Mouse (Mus musculus) right cerebral cortex, postnatal 10 days (tissue): ENCODE results near the gene Pawr.

ENCODE experiments used
- DNase-seq, 2 experiments: peaks; one replicate each; pipeline ENCODE4 v3.0.0; 2021; ENCODE audit warnings: low spot score in 2 of 2

Gene Pawr

DNA sequence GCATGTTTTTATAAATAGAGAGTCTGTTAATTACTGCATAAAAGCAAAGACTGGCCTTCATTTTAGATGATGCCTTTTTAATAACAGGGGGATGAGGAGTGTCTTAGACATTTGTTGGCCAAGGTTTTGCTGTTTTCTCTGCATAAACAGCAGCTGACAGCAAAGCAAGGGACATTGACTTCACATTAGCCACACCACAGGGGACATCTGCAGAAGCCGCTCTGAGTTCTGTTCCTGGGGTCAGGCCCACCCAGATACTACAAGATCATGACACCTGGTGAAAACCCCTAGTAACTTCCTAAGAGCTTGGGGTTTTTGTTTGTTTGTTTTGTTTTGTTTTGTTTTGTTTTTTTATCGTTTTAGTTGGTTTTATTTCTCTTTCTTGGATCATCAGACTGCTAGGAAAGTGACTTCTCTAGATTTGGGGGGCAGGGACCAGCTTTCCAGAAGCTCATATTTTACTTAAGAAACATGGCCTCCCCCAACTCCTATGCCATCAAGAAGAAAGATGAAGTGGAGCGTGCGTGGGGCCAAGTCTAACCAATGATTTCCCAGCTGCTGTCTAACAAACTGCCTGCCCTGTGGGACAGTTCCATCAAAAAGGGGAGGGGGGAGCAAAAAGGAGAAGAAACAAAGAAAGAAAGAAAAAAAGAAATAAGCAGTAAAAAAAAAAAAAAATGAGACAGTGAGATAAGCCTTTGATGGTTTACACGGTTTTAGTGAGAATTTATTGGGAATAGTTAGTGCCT is 57.4 kb downstream of the Pawr start:
- no peak for DNase-seq

DNA sequence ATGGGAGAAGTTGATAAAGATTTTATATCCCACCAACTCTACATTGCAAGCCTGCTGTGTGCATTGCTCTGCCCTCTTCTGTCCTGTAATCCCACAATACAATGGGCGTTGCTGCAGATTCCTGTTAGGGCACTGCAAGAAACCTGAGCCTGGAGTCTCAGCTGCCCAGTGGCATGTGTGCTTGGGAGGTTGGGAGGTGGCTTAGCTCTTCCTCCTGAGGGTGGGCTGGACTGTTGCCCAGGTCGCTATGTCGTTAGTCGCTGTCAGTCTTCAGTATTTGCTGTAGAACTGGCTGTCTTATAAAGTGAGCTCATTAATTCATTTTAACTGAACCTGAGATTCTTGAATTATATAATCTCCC is 58.0 kb downstream of the Pawr start:
- DNase-seq = no peak

DNA sequence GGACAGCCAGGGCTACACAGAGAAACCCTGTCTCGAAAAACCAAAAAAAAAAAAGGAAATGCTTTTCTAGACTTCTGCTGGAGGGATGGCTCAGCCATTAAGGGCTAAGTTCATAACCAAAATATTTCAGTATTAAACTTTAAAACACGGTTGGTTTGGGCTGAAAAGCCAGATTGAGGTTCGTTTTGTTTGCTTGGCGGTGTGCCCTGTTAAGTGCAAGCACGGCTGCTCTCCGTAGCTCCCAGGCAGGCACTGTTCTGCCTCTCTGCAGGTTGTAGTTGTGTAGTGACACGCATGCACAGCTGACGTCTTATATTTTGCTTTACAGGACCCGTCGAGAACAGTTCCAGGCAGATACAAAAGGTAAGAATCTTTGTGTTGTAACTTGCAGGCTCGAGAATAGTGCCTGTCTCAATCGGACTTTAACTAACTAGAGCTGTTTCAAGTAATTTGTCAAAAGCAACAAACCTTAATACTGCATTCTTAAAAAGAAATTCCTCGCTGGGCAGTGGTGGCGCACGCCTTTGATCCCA is 59.5 kb downstream of the Pawr start:
- no peak for DNase-seq

DNA sequence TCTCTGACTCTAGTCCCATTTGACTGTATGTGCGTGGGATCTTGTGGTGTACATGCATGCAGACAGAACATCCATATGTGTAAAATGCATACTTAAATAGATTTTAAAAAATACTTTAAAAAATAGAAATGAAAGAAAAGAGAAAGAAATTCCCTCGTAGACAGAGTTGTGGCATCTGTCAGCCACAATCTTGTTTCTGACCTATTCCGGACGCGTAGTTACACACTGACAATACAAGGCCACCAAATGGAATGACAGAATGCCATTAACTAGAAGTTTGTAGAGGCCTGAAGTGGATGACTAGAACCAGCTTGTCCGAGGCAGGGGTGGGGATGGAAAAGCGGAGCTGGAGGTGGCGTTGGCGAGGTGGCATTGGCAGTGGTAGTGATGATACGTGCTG is 60.2 kb downstream of the Pawr start:
- DNase-seq = no peak

DNA sequence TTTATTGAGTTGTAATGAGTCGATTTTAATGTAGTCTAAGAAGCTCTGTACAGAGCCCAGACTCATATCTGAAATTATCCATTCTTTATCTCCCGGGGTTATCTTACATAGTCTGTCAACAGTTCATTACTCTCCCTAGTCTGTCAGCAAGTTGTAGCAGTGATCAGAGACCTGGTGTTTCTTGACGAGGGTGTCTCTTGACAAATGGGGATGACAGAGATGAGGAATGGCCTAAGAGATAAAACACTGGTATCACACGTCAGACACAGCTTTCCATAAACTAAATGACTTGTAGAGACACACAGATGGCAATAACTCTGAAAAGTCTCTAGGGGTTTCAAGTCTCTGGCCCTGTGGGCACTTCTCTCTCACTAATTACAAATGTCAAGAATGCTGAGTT is 62.4 kb downstream of the Pawr start:
- no peak for DNase-seq

DNA sequence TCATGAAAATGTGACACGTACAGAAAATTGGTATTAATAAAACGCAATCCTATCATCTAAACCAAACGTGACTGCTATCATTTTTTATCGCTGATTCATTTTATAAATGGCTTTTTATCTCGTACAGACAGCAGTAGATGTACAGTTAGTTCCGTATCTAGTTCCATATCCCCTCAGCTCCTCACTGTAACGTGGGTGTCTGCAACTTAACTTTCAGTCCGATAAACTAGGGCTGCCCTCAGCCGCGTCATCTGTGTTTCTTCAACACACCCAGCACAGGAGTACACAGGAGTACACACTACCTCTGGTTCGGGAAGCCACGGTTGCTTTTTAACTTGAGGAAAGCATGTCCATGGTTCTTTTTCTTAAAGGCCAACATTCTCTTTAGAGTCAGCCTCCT is 63.3 kb downstream of the Pawr start:
- no peak for DNase-seq

DNA sequence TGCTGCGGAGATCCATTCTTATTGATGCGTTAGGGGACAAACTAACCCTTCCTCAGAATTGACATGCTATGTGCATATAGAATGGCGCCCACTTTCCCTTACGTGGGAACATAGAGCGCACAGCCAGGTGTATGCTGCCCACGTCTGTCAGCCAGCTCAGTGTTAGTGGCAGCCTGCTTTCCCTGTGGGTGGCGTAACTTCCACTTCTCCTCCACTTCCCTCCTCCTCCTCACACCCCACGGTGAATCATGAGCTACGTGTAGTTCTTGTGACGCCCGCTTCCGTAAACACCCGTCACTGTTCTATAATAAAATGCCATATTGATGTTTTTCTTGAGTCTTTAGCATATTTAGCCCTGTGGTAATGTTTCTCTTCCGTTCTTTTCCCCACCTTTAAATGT is 63.7 kb downstream of the Pawr start:
- no peak for DNase-seq

DNA sequence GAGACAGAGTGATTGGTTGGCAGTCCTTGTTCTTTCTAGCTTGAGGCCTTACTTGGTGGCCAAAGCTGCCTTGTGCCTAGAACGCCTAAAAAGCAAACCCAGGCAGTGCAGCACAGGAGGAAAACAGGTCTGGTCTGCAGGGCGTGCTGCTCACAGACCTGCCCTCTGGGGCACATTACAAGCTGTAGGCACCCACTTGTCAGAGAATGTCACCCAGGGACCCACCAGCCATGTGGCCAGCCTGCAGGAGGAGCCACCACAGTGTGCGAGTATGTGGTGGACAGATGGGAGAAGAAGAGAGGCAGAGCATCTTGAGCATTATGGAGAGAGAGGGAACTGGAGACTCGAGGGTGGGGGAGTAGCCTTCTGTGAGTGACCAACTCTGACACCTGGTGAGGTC is 70.8 kb downstream of the Pawr start:
- no peak for DNase-seq

DNA sequence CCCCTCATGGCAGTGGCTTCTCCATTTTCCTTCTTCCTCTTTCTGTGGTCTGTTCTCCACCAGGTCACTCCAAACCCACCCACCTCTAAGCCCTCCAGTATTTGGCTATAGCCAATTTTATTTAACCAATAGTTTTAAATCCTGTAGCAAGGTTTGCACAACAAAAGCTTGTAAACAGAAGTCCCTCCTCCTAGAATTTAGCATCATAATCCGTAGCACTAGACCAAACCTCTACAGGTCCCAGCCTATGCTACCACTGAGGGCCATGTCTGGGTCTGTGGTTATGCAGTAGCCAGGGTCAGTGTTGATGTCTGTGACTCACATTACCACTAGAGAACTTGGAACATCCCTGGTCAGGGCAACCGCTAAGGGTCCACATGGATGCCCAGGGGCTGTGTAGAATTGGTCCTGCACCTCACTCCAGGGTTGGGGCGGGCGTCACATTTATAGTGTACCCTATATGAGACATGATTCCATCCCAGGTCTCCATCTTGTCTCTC is 71.5 kb downstream of the Pawr start:
- DNase-seq = no peak

DNA sequence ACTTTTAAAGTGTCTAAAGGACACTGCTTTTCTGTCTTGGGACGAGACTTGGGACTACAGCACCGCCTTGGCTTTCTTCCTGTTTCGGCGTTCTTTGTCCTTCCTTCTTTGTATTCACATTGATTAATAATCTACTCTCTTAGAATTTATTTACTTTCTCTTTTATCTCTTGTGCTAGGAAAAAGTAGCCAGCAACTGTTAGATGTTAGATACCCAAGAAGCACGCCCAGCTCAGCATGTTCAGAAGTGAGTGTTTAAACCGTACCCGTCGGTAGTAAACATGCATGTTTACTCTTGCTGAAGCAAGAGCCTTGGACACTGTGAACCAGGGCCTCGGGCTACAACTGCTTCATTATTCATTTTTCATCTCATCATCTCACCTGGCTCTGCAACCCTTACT is 72.2 kb downstream of the Pawr start:
- DNase-seq = no peak

DNA sequence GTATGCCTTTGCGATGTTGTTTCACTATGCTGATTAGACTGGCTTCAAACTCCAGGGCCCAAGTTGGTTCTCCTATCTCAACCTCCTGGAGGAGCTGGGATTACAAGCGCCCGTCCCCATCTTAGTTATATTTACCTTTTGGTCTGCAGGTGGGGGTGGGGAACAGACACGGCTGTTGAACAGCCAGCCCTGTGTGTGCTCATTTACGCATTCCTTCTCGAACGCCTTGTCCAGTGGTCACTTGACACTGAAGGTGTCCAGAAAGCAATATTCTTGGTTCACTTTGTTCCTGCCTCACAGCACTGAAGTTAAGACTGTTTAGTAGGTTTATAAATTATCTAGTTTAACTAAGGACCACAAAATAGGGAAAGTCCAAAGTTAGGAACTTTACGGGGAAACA is 73.2 kb downstream of the Pawr start:
- DNase-seq = no peak

DNA sequence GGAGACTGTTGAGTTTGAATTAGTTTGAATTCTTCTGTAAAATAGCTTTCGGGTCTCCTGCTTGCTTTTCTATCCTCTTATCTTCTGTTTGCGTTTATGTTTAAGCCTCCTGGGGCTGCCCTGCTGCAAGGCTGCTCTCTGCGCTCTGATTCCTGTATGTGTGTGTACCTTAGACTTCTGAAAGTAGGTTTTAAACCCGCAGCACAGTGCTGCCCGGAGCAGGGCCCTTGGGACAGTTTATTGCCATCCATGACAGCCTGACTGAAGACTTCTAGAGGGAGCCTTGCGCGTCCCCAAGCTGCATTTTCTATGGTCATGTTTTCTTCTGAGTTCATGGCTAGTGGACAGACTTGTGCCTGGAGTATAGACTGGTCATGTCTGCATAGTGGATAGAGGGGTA is 74.0 kb downstream of the Pawr start:
- no peak for DNase-seq

DNA sequence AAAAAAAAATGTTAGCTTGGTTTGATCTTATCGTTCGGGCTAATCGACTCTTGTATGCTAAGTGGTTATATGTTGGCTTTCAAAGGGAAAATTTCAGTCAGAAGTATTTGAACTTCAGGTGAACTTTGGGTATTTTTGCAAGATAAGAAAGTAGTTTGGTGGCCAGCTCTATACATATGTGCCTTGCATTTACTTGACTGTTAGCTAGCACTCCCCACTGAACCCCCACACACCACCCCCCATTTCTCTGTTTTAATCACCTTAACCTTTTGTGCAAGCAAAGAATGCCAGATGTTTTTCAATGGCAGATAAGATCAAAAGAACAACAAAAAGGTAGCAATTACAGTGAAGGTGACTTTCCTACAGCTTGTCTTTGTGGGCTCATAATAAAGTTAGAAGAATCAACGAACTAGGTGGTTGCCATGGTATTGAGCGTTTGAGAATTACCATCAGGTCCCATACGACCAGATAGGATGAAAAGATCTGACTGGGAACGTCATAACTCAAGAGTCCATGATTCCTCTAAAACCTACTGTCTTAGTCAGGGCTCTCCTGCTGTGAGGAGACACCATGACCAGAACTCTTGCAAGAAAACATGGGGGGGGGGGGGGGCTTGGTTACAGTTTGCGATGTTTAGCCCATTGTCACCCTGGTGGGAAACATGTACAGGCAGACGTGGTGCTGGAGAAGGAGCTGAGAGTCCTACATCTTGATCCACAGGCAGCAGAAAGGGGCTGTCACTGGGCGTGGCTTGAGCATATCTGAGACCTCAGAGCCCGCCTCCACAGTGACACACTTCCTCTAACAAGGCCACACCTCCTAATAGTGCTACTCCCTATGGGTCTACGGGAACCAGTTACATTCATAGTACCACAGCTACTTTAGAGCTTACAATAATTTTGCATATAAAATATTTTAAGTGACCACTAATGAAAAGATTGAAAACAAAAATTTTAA is 75.2 kb downstream of the Pawr start:
- DNase-seq = no peak

DNA sequence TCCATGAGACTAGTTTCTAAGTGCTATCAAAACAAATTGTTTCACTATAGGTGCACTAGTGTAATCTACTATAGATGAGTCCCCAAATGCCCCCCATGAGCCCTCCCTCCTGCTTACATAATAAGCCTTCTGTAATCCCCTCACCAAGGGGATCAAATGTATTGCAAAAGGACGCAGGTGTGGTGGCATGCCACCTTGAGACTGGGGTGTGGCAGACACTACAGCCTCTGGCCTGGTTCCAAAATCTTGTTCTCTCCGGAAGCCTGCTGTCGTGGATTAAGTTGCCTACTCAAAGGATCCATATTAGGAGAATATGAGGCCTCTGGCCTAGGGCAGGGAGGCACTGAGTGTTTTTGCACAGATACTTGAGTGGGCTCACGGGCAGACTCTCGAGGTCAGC is 76.1 kb downstream of the Pawr start:
- no peak for DNase-seq

DNA sequence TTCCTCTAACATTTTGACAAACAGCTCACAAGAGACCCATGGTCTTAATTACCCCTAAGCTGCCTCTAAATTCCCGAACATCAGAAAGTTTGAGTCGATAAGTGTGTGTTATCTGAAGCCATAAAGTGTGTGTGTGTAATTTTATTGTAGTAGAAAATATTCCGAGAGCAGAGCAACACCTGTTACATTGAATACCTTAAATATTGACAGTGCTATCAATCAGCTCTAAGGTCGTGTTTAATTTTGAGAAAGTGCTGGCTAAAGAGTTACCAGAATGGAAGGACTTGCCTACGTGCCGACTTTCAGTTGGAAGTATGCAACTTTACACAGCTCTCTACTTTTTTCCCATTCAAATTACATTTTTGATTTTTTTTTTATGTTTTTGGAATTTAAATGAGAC is 76.5 kb downstream of the Pawr start:
- no peak for DNase-seq

DNA sequence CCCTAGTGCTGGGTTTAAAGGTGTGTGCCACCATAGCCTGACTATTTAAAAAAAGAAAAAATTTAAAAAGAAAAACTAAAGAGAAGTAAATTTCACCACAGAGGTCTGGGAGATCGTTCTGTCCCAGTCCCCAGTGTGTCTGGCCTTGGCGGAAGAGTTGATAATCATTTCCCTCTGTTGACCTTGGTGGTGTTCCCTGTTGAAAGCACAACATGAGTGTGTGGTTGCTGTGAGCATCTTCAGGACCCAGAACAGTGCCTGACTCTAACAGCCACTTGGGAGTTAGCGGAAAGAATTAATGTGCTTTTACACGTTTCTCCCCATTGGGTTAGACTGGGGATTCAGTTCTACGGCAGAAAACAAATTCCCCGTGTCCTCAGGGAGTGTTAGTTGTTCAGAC is 77.1 kb downstream of the Pawr start:
- no peak for DNase-seq

DNA sequence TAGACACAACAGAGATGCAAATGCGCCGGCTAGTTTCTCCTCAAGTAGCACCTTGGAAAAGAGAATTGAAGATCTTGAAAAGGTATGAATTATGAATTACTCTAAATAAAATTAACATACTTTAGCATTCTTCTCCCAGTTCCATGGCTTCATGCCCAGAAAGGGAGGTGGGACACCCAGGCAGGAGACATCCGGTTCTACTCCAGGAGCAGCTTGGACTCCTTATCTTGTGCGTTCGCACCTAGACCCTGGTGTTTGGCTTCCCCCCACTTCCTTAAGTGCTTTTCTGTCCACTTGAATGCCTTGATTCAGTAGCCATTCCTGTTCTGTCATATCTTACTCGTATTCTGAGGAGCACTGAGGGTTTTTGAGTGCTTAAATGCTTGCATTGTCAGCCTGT is 77.6 kb downstream of the Pawr start:
- no peak for DNase-seq

DNA sequence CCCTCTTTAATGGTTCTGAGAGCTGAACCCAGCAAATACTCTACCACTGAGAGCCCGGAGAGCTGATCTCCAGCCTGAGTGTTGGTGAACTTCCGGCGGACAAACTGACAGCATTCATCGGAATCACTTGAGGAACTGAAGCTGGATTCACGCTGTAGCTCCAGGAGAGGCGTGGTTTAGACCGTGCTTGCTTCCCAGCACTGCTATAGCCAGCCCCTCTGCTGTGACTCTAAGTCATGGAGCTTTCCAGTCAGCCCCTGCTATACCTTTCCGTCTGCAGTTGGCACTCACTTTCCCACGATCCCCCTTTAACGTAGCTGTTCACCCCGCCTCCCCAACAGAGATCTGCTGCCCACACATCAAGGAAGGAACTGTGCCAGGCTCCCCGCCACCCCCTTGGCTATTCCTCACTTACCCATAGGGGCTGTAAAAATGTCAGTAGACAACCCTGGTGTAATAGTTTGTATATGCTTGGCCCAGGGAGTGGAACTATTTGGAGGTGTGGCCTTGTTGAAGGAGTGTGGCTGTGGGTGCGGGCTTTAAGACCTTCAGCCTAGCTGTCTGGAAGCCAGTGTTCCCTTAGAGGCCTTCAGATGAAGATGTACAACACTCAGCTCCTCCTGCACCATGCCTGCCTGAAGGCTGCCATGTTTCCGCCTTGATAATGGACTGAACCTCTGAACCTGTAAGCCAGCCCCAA is 83.2 kb downstream of the Pawr start:
- DNase-seq = no peak

DNA sequence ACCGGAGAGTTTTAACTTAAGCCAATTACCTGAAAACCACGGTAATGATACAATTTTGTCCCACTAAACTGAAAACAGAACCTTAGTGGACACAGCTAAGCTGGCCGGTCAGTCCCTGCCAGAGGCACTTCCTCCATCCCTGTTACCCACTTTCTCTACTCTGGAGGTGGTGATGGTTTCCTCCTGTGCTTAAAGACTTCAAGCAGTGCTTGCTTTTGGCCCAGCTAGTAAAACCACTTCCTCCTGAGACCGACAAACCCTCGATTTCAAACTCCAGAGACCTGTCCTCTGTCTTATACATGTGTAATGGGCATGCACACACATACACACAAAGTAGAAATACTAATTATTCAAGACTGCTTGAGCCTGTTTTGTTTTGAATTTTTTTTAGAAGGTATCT is 85.5 kb downstream of the Pawr start:
- DNase-seq = no peak

DNA sequence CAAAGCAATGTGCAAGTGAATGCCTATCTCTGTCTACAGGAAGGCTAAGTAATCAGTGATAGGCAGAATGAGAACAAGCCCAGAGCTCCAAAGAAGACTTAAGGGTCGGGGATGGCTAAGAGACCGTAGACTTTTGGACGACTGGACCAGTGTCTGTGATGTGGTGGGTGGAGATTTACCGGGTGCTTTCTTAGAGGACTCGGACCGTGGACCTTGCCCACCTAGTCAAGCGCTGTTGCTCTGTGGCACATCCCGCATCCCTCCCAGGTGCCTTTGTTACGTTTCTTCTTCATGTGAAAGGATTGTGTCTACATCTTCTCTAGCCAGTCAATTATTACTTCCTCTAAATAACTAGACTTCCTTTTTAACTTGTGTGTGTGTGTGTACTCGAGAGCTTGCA is 98.6 kb downstream of the Pawr start:
- DNase-seq = no peak

DNA sequence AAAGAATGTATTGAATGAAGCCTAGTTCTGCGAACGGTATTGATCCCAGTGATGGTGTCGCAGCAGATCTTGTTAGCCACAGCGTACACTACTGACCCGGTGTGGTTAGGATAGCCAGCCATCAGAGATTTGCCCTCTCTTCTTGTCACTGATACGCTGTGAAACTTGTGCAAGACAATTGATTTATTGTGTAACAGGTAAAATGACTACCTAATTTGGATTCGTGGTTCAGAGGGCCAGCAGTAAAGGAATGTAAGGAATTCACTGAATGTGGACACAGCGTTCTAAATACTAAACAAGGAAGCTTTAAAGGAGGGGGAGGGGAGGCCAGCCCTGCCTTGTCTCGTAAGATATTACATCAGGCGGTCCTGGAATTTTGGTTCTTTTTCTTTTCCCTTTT is 100.3 kb downstream of the Pawr start:
- no peak for DNase-seq

DNA sequence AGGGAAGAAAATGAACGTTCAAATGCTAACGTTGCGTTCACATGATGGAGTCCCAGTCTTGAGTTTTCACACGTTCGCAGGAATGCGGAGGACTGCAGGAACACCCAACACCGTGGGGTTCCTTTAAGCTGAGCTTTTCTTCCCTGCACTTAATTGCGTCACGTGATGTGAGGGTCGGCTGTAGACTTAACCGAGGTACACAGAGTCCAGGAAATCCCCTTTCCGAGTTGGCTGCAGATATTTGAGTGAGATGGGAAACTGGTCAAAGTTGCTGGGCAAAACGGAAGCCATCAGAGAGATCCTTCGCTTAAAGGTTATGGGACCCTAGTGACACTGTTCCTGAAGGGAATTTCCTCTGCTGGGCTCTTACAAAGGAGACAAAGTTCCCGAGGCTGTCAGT is 102.1 kb downstream of the Pawr start:
- DNase-seq = no peak
